Mouse (Mus musculus) hindbrain, embryonic 12.5 days (tissue): ENCODE results near the gene Fam222b. TPM values are rescaled to one million over a fixed set of nuclear protein-coding genes. Genes with fewer than 3 reads are reported as not detected.

ENCODE experiments used
- ATAC-seq: fragments of 200-750 bp; cut with Nextera tagmentation; 2 replicates; pipeline ENCODE4 v1.8.0; 2017; ENCODE audit warnings: moderate TSS enrichment; ENCODE audit not compliant: low FRiP score
- H3K27ac ChIP-seq: fragments of 300-500 bp; sonication (generic); 2 replicates; pipeline ENCODE4 v1.5.1; 2016; ENCODE audit warnings: mild to moderate bottlenecking
- H3K27me3 ChIP-seq: fragments of 300-500 bp; sonication (generic); 2 replicates; pipeline ENCODE4 v1.6.1; 2016; ENCODE audit warnings: mild to moderate bottlenecking
- H3K36me3 ChIP-seq: fragments of 300-500 bp; sonication (generic); 2 replicates; pipeline ENCODE4 v1.6.1; 2016; ENCODE audit warnings: mild to moderate bottlenecking
- H3K4me1 ChIP-seq: fragments of 300-500 bp; sonication (generic); 2 replicates; pipeline ENCODE4 v1.6.1; 2016
- H3K4me2 ChIP-seq: fragments of 300-500 bp; sonication (generic); replicated peaks from 2 replicates; pipeline ENCODE4 v1.6.1; 2016; ENCODE audit warnings: mild to moderate bottlenecking
- H3K4me3 ChIP-seq: fragments of 300-500 bp; sonication (generic); 2 replicates; pipeline ENCODE4 v1.5.1; 2016; ENCODE audit warnings: mild to moderate bottlenecking
- H3K9ac ChIP-seq: fragments of 300-500 bp; sonication (generic); 2 replicates; pipeline ENCODE4 v1.6.1; 2016; ENCODE audit warnings: mild to moderate bottlenecking, moderate library complexity
- H3K9me3 ChIP-seq: fragments of 300-500 bp; sonication (generic); replicated peaks from 2 replicates; pipeline ENCODE4 v1.6.1; 2016; ENCODE audit warnings: mild to moderate bottlenecking
- WGBS: fragments of 180-500 bp; shearing (Covaris S2); methylation state at CpG from one replicate; pipeline ENCODE4 v1.1.7; 2016; 5-methylcytosine and 5-hydroxymethylcytosine counted together
- polyA plus RNA-seq: library from polyadenylated mRNA; unstranded; fragments of >200 nt; fragmentation: Nextera tagmentation; extraction: Ambion mirVana; gene quantifications from 2 replicates; pipeline ENCODE4 v1.2.1, GENCODE M21; 2016

Fam222b gene
- polyA plus RNA-seq, 1 experiment from 2014 or later = 24.3 TPM

DNA sequence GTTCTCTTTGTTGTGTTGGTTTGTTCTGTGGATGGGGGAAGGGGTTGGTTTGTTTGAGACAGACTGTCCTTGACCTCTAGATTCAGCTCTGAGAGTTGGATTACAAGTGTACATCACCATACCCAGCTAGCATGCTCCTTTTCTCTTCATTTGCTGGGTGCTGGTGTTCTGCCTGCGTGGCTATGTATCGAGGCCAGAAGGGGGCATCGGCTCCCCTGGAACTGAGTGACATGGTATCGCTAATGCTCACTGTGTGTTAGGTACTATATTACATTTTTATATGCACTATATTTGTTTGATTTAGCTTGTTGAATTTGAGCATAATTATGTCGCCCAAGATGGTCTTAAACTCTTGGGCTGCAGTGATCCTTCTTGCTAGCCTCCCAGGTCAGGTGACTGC, 51.7 kb downstream of the Fam222b start:
- Histone ChIP-seq H3K4me1 (no peaks in the 10 kb centered on the region; the same call in 1 of the 2 replicates), H3K36me3 (peaks cover 63% of the 10 kb centered on the region), H3K9ac (no peak overlapping the region), H3K4me3 (no peak overlapping the region), H3K27me3 (no peaks in the 10 kb centered on the region), H3K27ac (no peak overlapping the region), H3K9me3 (no peaks in the 10 kb centered on the region), H3K4me2 (no peak overlapping the region)
- WGBS = 91% methylated on average over 5 of the region's 5 CpGs
- ATAC-seq = no peak

DNA sequence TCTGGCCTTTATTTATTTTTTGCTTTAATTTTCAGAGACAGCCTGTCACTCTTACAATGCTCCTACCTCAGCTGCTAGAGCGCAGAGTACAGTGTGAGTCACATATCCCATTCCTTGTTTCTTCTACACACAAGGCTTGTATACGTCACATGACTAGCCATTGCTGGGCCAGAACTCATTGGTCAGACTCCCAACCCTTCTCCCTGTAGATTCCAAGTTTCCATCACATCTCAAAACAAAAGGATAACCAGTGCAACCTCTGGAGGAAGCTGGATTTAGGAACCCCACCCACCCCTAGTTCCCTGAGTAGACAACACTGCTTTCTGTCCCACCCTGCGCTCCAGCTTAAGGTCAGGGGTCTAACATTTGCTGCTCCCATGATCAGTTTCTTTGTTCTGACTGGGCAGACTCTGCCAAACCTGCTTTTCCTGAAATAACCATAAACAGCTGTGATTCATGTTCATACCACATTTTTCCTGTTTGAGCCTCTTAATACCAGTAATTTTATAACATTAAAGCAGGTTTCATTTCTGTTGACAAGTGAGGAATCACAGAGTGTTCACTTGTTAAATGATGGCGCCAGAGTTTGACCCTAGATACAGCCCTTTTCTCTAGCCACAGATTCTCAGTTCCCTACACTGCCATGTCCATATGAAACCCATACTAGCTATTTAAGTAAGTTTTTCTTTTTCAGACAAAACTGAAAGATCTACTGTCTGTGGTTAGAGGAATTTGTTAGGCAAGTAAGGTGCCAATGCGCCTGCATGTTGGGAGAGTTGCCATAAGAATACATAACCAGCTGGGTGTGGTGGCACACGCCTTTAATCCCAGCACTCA, 52.5 kb downstream of the Fam222b start:
- Histone ChIP-seq H3K36me3 (peaks cover 65% of the 10 kb centered on the region), H3K4me3 (no peak overlapping the region), H3K9ac (no peak overlapping the region)

DNA sequence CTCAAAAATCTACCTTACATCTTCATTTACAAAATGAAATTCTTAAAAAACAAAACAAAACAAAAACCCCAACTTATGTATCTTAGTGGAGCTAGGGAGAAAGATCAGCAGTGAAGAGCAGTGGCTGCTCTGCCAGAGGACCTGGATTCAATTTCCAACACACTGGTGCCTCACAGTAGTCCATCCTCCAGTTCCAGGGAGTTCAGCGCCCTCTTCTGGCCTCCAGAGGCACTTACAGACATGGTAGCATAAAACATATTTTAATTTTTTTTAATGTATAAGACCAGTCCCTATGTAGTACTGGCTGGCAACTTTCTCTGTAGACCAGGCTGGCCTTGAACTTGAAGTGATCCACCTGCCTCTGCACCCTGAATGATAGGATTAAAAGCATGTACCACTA, 56.7 kb downstream of the Fam222b start:
- Histone ChIP-seq H3K4me2 (no peak overlapping the region), H3K9me3 (no peaks in the 10 kb centered on the region), H3K4me3 (no peak overlapping the region), H3K27ac (no peak overlapping the region), H3K27me3 (no peaks in the 10 kb centered on the region), H3K4me1 (peaks cover 9% of the 10 kb centered on the region; the same call in 1 of the 2 replicates), H3K9ac (no peak overlapping the region), H3K36me3 (peaks cover 69% of the 10 kb centered on the region)
- no peak for ATAC-seq
- 44% methylated on average over 1 of the region's 1 CpGs for WGBS

More for the DNA sequence above, 52.5 kb downstream of the Fam222b start:
- Histone ChIP-seq H3K27ac (no peak overlapping the region), H3K4me1 (peaks cover 1% of the 10 kb centered on the region; the same call in 1 of the 2 replicates), H3K9me3 (no peaks in the 10 kb centered on the region), H3K4me2 (no peak overlapping the region), H3K27me3 (no peaks in the 10 kb centered on the region)
- no peak for ATAC-seq
- 93% methylated on average over 6 of the region's 6 CpGs for WGBS

DNA sequence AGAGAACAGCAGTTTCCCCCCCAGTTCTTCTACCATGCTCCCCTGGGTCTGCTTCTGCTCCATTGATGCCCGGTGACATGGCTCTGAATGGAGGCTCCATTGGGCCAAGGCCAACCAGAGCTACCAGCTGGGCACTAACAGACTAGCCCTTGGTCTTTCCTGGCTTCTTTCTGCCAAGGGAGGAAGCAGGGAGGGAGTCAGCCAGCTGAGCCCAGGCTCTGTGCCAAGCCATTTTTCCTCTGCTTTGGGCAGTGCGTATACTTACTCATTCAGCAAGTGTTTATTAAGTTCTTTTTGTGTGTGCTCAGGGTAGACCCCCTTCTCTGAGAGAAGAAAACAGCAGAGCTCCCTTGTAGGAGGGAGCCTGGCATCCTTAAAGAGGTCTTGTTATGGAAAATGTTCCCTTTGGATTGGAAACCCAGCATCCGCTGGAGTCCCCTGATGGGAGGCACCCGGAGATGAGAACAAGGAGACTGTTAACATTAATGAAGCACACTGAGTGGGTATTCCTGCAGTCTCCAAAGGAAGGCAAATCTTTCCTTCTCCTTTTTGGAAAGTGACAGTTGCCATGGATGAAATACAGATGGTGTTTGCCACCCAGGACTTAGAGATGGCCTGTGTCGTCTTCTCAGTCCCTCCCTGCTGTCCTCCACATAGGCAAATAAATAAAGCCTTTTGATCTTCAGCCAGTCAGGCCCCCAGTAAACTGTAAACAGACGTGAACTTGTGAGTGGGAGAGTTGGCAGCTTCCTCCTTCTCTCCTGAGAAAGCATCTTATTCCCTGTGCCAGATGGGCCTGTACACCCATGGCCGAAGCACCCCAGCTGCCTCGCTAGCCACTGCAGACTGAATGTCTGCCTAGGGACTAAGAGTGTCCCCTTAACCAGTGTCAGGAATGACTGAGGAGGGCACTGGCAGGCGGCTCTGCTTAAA, 58.1 kb downstream of the Fam222b start:
- no peak for ATAC-seq
- H3K9me3 ChIP-seq = no peaks in the 10 kb centered on the region
- H3K36me3 ChIP-seq = peaks cover 75% of the 10 kb centered on the region
- H3K27ac ChIP-seq = peak overlapping the region; percentile 64
- H3K4me1 ChIP-seq = peaks cover 9% of the 10 kb centered on the region; the same call in 1 of the 2 replicates
- WGBS = 63% methylated on average over 9 of the region's 9 CpGs
- H3K4me3 ChIP-seq = no peak overlapping the region
- no peak overlapping the region; the same call in 1 of the 2 replicates for H3K4me2 ChIP-seq
- no peaks in the 10 kb centered on the region for H3K27me3 ChIP-seq
- H3K9ac ChIP-seq = no peak overlapping the region

DNA sequence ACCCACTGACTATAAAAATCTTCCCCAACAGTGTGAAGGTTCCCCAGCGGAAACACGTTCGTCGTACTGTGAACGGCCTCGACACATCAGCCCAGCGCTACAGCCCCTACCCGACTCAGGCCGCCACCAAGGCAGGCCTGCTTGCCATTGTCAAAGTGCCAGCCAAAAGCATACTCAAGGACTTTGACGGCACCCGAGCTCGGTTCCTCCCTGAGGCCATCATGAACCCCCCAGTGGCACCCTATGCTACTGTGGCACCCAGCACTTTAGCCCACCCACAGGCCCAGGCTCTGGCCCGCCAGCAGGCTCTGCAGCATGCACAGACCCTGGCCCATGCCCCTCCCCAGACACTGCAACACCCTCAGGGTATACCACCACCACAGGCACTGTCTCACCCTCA, 59.3 kb downstream of the Fam222b start:
- Histone ChIP-seq H3K9me3 (no peaks in the 10 kb centered on the region), H3K4me3 (no peak overlapping the region), H3K4me2 (no peak overlapping the region), H3K4me1 (peaks cover 11% of the 10 kb centered on the region; the same call in 1 of the 2 replicates), H3K9ac (no peak overlapping the region), H3K27ac (0 out of 2 replicates have a peak overlapping the region, but pooled peaks have one; percentile 12), H3K36me3 (peaks cover 82% of the 10 kb centered on the region), H3K27me3 (no peaks in the 10 kb centered on the region)
- WGBS = 90% methylated on average over 13 of the region's 13 CpGs
- ATAC-seq = peak; percentile 32; the same call in 1 of the 2 replicates

DNA sequence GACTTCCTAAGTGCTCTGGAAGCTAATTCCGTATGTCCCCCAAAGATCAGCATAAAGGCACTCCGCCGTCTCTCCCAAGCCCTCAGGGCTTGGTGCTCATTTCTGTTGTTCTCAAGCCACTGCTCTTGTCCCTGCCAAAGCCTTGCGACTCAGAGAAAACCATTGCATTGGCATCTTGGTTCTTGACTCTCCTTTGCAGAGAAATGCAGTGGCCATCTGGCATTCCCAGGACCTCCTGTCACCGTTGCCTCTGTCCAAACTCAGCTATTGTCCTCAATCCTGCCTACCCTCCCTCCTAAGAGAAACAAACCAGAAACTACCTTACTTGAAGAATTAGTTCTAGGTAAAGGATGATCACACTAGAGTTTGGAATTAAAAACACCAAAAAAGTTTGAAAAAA, 61.2 kb downstream of the Fam222b start:
- no peak overlapping the region for H3K9ac ChIP-seq
- no peak overlapping the region for H3K4me2 ChIP-seq
- H3K27ac ChIP-seq = no peak overlapping the region
- peaks cover 18% of the 10 kb centered on the region for H3K4me1 ChIP-seq
- H3K4me3 ChIP-seq = no peak overlapping the region
- no peak for ATAC-seq
- H3K9me3 ChIP-seq = no peaks in the 10 kb centered on the region
- 85% methylated on average over 5 of the region's 5 CpGs for WGBS
- H3K27me3 ChIP-seq = no peaks in the 10 kb centered on the region
- peaks cover 86% of the 10 kb centered on the region for H3K36me3 ChIP-seq

DNA sequence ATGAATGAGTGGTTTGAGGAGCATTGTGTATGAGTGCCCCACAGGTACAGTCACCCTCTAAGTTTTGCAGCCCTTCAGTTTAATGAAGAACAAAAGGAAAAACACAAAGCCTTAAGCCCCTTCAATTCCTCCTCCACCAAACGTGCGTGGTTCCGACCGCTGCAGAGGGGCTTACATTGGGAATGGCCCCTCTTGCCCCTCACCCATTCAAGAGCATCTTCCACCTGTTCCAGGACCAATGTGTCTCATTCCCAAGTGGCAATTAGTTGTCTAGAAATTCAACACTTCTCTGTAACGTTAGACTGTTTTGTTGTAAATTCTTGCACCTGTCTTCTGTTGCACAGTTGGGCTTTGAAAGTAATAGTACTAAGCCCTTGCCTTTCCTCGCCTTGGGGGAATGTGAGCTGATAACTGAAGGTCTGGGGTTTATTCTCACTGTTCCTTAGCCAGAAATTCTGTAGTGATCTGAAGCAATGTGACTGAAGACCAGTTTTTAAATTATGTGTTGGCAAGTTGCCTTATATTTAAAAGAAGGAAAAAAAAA, 61.8 kb downstream of the Fam222b start:
- no peak overlapping the region for H3K27ac ChIP-seq
- H3K4me1 ChIP-seq = peaks cover 18% of the 10 kb centered on the region
- no peaks in the 10 kb centered on the region for H3K9me3 ChIP-seq
- 76% methylated on average over 6 of the region's 6 CpGs for WGBS
- H3K36me3 ChIP-seq = peaks cover 86% of the 10 kb centered on the region
- no peak overlapping the region for H3K9ac ChIP-seq
- no peak overlapping the region for H3K4me2 ChIP-seq
- H3K27me3 ChIP-seq = no peaks in the 10 kb centered on the region
- no peak overlapping the region for H3K4me3 ChIP-seq
- no peak for ATAC-seq

DNA sequence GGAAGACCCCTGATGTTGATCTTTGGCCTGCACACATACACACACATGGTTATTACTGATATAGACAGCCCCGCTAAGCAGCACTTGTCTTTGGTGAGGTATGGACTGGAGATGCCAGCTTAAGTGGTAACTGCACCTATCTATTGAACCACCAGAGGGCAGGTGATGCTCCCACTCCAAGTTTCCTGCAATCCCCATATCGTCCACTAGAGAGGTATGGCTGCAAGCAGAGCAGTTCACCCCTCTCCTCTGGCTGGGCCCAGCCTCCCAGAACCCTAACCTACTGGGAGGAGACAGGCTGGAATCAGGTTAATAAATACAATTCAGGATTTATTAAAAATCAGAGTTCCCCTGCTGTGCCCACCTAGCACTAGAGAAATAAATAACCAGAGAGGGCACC, 64.6 kb downstream of the Fam222b start:
- ATAC-seq = peak; percentile 23; the same call in 1 of the 2 replicates
- H3K9me3 ChIP-seq = no peaks in the 10 kb centered on the region
- H3K27ac ChIP-seq = no peak overlapping the region
- no peaks in the 10 kb centered on the region for H3K27me3 ChIP-seq
- H3K4me3 ChIP-seq = no peak overlapping the region
- no peak overlapping the region for H3K9ac ChIP-seq
- 35% methylated on average over 2 of the region's 2 CpGs for WGBS
- no peak overlapping the region for H3K4me2 ChIP-seq
- H3K36me3 ChIP-seq = peaks cover 82% of the 10 kb centered on the region
- H3K4me1 ChIP-seq = peaks cover 33% of the 10 kb centered on the region

DNA sequence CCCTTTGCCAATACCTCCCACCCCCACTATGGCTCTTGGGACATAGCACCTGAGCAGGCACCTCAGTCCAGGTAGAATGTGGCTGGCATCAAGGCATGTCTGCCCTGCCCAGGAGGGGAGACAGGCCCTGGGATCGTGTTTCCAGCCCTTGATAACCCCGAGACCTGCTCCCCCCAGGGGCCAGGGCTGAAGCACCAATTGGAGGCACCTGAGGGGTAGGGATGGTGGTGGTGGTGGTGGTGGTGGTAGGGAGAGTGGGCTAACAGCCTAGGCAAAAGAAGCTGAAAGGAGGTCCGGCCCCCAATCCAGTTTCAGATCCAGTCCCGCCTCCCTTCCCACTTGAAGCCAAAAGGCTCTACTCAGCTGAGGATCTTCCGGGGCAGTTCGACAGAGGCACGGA, 65.1 kb downstream of the Fam222b start:
- Histone ChIP-seq H3K36me3 (peaks cover 78% of the 10 kb centered on the region), H3K27me3 (no peaks in the 10 kb centered on the region), H3K9ac (no peak overlapping the region), H3K4me3 (no peak overlapping the region), H3K9me3 (no peaks in the 10 kb centered on the region), H3K4me2 (no peak overlapping the region), H3K4me1 (peaks cover 30% of the 10 kb centered on the region), H3K27ac (peak overlapping the region; percentile 4; the same call in 1 of the 2 replicates)
- no peak for ATAC-seq
- 79% methylated on average over 7 of the region's 7 CpGs for WGBS

DNA sequence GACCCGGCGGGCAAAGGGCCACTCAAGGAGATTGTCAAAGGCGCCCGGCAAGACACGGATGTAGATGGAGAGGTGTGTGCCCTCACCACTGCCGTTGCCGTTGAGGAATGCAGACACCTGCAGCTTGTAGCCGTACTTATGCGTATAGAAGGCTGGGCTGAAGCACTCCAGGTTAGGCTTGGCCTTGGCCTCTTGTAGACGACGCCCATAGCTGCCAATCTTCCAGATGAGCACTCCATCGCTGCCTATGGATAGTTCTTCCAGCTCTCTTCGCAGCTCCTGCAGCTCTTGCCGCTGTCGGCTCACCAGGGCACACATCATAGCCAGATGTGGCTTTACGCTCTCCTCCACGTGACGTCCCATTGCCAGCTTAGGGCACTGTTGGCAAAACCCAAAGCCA, 65.7 kb downstream of the Fam222b start:
- Histone ChIP-seq H3K4me3 (no peak overlapping the region), H3K9ac (no peak overlapping the region), H3K4me1 (peaks cover 30% of the 10 kb centered on the region), H3K4me2 (no peak overlapping the region), H3K36me3 (peaks cover 72% of the 10 kb centered on the region), H3K9me3 (no peaks in the 10 kb centered on the region), H3K27me3 (no peaks in the 10 kb centered on the region), H3K27ac (no peak overlapping the region)
- 91% methylated on average over 18 of the region's 18 CpGs for WGBS
- ATAC-seq = no peak

DNA sequence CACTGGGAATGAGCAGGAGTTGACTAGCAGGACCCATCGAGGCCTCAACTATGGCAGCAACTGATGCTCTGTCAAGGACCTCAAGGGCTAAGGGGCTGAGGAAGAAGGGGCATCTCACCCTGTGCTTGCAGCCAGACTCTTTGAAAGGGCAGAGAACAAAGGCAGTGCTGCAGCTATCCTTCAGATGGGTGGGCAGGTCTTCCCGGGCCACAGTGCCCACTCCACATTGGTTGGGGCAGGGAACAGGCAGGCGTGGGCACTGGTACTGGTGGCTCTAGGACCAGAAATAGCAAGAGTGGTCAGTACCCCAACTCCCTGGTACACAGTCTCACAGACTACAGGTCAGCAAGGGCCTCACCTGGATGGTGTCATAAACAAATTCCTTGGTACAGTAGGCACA, 66.2 kb downstream of the Fam222b start:
- Histone ChIP-seq H3K27ac (no peak overlapping the region), H3K4me3 (no peak overlapping the region), H3K4me2 (no peak overlapping the region), H3K27me3 (no peaks in the 10 kb centered on the region), H3K9me3 (no peaks in the 10 kb centered on the region), H3K9ac (0 out of 2 replicates have a peak overlapping the region, but pooled peaks have one; percentile 24), H3K36me3 (peaks cover 67% of the 10 kb centered on the region), H3K4me1 (peaks cover 31% of the 10 kb centered on the region)
- no peak for ATAC-seq
- WGBS = 88% methylated on average over 3 of the region's 3 CpGs

DNA sequence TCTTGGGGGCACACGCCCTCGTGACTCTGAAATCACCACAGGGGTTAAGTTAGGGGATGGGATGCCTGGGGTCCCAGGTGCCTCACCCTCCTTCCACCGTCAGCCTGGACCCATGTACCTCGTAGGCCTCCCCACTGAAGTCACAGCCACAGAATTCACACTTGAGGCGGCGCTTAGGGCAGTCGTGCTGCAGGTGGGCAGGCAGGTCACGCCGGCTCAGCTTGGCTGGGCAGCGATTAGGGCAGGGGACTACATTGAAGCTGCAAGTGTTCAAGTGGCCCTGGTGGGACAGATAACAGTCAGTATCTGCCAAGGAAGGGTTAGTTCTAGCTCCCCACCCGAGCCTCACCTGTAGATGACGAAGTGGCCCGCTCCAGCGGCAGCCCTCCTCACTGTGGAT, 66.7 kb downstream of the Fam222b start:
- no peaks in the 10 kb centered on the region for H3K27me3 ChIP-seq
- 93% methylated on average over 14 of the region's 14 CpGs for WGBS
- 0 out of 2 replicates have a peak overlapping the region, but pooled peaks have one; percentile 24 for H3K9ac ChIP-seq
- no peak overlapping the region; the same call in 1 of the 2 replicates for H3K27ac ChIP-seq
- peaks cover 36% of the 10 kb centered on the region for H3K4me1 ChIP-seq
- ATAC-seq = no peak
- H3K4me2 ChIP-seq = no peak overlapping the region
- H3K4me3 ChIP-seq = no peak overlapping the region
- peaks cover 62% of the 10 kb centered on the region for H3K36me3 ChIP-seq
- no peaks in the 10 kb centered on the region for H3K9me3 ChIP-seq
